Mouse (Mus musculus) layer of hippocampus, adult 2 months (tissue): Measurements from ENCODE around the gene Ppfia3. TPM values are rescaled to one million over a fixed set of nuclear protein-coding genes. Genes with fewer than 3 reads are reported as not detected.
"Not testable (repeated sequence)": the region's sequence is repeated elsewhere in the genome, so short reads cannot be mapped to it uniquely, and the experiment has no call there.

Source experiments
- DNase-seq, 2 experiments: peaks; one replicate each; pipeline ENCODE4 v3.0.0; 2022; ENCODE audit warnings: low spot score in 2 of 2
- H3K27ac ChIP-seq: fragments of 200-600 bp; 2 replicates; pipeline ENCODE4 v1.8.1; 2022
- H3K4me3 ChIP-seq: fragments of 200-600 bp; 2 replicates; pipeline ENCODE4 v1.8.1; 2022; ENCODE audit warnings: mild to moderate bottlenecking
- CTCF ChIP-seq: fragments of 200-600 bp; conservative IDR thresholded peaks from 2 replicates; pipeline ENCODE4 v1.8.1; 2022; ENCODE audit warnings: antibody characterized with exemption, mild to moderate bottlenecking, moderate library complexity
- total RNA-seq, 2 experiments: library from RNA; stranded (reverse); gene quantifications; 2 replicates each; pipeline ENCODE4 v1.2.3; 2021

Ppfia3 gene
- total RNA-seq, 2 experiments from 2014 or later = 133 to 138 TPM

- no peak within 1 kb of the TSS for H3K27ac ChIP-seq
- peak; percentile 95 for TF ChIP-seq CTCF
- H3K4me3 ChIP-seq = peak within 1 kb of the TSS; percentile 50
- peak; percentile 36 to 77 for DNase-seq
These were observed 38.6 kb upstream of the Ppfia3 start, which contains the start of gene Kcna7 for GRCm38 (mm10) chr7:45405091-45406075. Gene Kcna7 (plus strand): TSS chr7:45405653.

- Histone ChIP-seq H3K27ac (no peak overlapping the region), H3K4me3 (no peak overlapping the region)
- peak; percentile 75 for TF ChIP-seq CTCF
- DNase-seq = peak in 1 of 2 experiments; percentile 28
These were observed 36.9 kb upstream of the Ppfia3 start for GRCm38 (mm10) chr7:45403532-45404261.

GRCm38 (mm10) chr7:45401521-45402085 lies 34.8 kb upstream of the Ppfia3 start:
- Histone ChIP-seq H3K27ac (no peak overlapping the region), H3K4me3 (no peak overlapping the region)
- DNase-seq = no peak
- TF ChIP-seq CTCF = no peak

GRCm38 (mm10) chr7:45396787-45397186 lies 30.0 kb upstream of the Ppfia3 start:
- no peak for DNase-seq
- no peak for TF ChIP-seq CTCF
- Histone ChIP-seq H3K27ac (no peak overlapping the region), H3K4me3 (no peak overlapping the region)

- Histone ChIP-seq H3K27ac (peak overlapping the region; percentile 90), H3K4me3 (peak overlapping the region; percentile 62)
- peak; percentile 67 for TF ChIP-seq CTCF
- DNase-seq = not testable (repeated sequence)
These were observed 29.5 kb upstream of the Ppfia3 start for GRCm38 (mm10) chr7:45396337-45396775.

- no peak for TF ChIP-seq CTCF
- peak within 1 kb of the TSS; percentile 98 for H3K27ac ChIP-seq
- H3K4me3 ChIP-seq = peak within 1 kb of the TSS; percentile 79
- peak; percentile 100 for DNase-seq
These were observed 28.9 kb upstream of the Ppfia3 start, which contains the start of gene Snrnp70 for GRCm38 (mm10) chr7:45395578-45396336. Gene Snrnp70 (minus strand): TSS chr7:45395742.

- peak in 1 of 2 experiments; percentile 76 for DNase-seq
- no peak for TF ChIP-seq CTCF
- peak overlapping the region; percentile 79 for H3K4me3 ChIP-seq
- H3K27ac ChIP-seq = peak overlapping the region; percentile 98
These were observed 28.3 kb upstream of the Ppfia3 start for GRCm38 (mm10) chr7:45395129-45395541.

GRCm38 (mm10) chr7:45386077-45386476 lies 19.3 kb upstream of the Ppfia3 start:
- no peak overlapping the region for H3K4me3 ChIP-seq
- H3K27ac ChIP-seq = no peak overlapping the region
- no peak for DNase-seq
- peak; percentile 56 for TF ChIP-seq CTCF

- TF ChIP-seq CTCF = no peak
- Histone ChIP-seq H3K27ac (no peak overlapping the region), H3K4me3 (no peak overlapping the region)
- DNase-seq = peak in 1 of 2 experiments; percentile 40
These were observed 9.2 kb upstream of the Ppfia3 start for GRCm38 (mm10) chr7:45376057-45376456.

GRCm38 (mm10) chr7:45374620-45375019 lies 7.8 kb upstream of the Ppfia3 start:
- TF ChIP-seq CTCF = no peak
- Histone ChIP-seq H3K27ac (no peak overlapping the region), H3K4me3 (no peak overlapping the region)
- no peak for DNase-seq

GRCm38 (mm10) chr7:45372371-45372770 lies 5.6 kb upstream of the Ppfia3 start:
- no peak for TF ChIP-seq CTCF
- Histone ChIP-seq H3K4me3 (no peak overlapping the region), H3K27ac (no peak overlapping the region)
- no peak for DNase-seq
